ENCODE assay signal across 18 mouse cellular contexts in genomic region chr16:96541056-96541455, GRCm38 (mm10).
A peak's percentile ranks its signal among the peaks of the same experiment; 100 is the strongest.
DNase-seq lines count a peak whose midpoint lies in the region; ATAC-seq and TF ChIP-seq lines count a peak whose summit lies in the region.
"Had no signal": no experiment of that assay in that cellular context is flagged by ENCODE, and none has a peak within 500 bp of the region (broad histone marks: within the 10 kb centered on the region; RNA-seq: fewer than 3 reads in every experiment).

No protein-coding gene starts in this region.

- no peak overlapping the region for H3K27ac ChIP-seq in liver, postnatal 0 days (ENCODE audit: low read depth)
- H3K27ac ChIP-seq in midbrain, embryonic 13.5 days: no peak overlapping the region
- H3K27ac ChIP-seq: limb, embryonic 10.5 days; midbrain, embryonic 15.5 days; neural tube, embryonic 13.5 days; stomach, postnatal 0 days had no signal

- H3K4me2 ChIP-seq in liver, postnatal 0 days (ENCODE audit: low read depth, low read length): no peak overlapping the region
- H3K4me2 ChIP-seq in midbrain, embryonic 13.5 days (replicated peaks): no peak overlapping the region
- H3K4me2 ChIP-seq: lung, embryonic 14.5 days; midbrain, embryonic 15.5 days; neural tube, embryonic 13.5 days had no signal

- ATAC-seq in liver, postnatal 0 days: no peak
- no peak for ATAC-seq in midbrain, embryonic 13.5 days
- ATAC-seq: inflammation-experienced regulatory T-cells, adult 6 months; midbrain, embryonic 15.5 days had no signal

- no peaks in the 10 kb centered on the region for H3K36me3 ChIP-seq in liver, postnatal 0 days (replicated peaks; ENCODE audit: insufficient read depth, low read length)
- H3K36me3 ChIP-seq in midbrain, embryonic 13.5 days: no peaks in the 10 kb centered on the region
- H3K36me3 ChIP-seq: limb, embryonic 10.5 days; midbrain, embryonic 15.5 days; neural tube, embryonic 13.5 days had no signal

- no peak for TF ChIP-seq EP300 in liver, postnatal 0 days (IDR thresholded peaks at IDR 0.05; ENCODE audit: low read depth)

- no peaks in the 10 kb centered on the region for H3K4me1 ChIP-seq in liver, postnatal 0 days (ENCODE audit: insufficient read depth)
- H3K4me1 ChIP-seq in midbrain, embryonic 13.5 days (replicated peaks): 0 out of 2 replicates have a peak, but pooled peaks cover 4% of the 10 kb centered on the region
- H3K4me1 ChIP-seq: midbrain, embryonic 15.5 days; neural tube, embryonic 13.5 days had no signal

- no peak overlapping the region for H3K4me3 ChIP-seq in liver, postnatal 0 days (ENCODE audit: low read depth, low read length)
- no peak overlapping the region for H3K4me3 ChIP-seq in midbrain, embryonic 13.5 days (replicated peaks)
- H3K4me3 ChIP-seq: limb, embryonic 10.5 days; midbrain, embryonic 15.5 days; neural tube, embryonic 13.5 days had no signal

- WGBS in liver, postnatal 0 days (ENCODE audit: insufficient replicate concordance): 51% methylated on average over 2 of the region's 2 CpGs
- WGBS in midbrain, embryonic 13.5 days: 43% methylated on average over 2 of the region's 2 CpGs

- no peak for TF ChIP-seq CTCF in liver, postnatal 0 days (IDR thresholded peaks at IDR 0.05; ENCODE audit: low read depth)

- H3K27me3 ChIP-seq in liver, postnatal 0 days (ENCODE audit: insufficient read depth, low read length): no peaks in the 10 kb centered on the region
- H3K27me3 ChIP-seq in midbrain, embryonic 13.5 days: no peaks in the 10 kb centered on the region
- H3K27me3 ChIP-seq: midbrain, embryonic 15.5 days; neural tube, embryonic 13.5 days had no signal

- H3K9me3 ChIP-seq in liver, postnatal 0 days (ENCODE audit: low read length): no peaks in the 10 kb centered on the region
- H3K9me3 ChIP-seq in midbrain, embryonic 13.5 days: no peaks in the 10 kb centered on the region
- H3K9me3 ChIP-seq: limb, embryonic 10.5 days; midbrain, embryonic 15.5 days; neural tube, embryonic 13.5 days had no signal

- no peak overlapping the region for H3K9ac ChIP-seq in liver, postnatal 0 days (replicated peaks)
- H3K9ac ChIP-seq in midbrain, embryonic 13.5 days (replicated peaks): no peak overlapping the region
- H3K9ac ChIP-seq: lung, embryonic 14.5 days; midbrain, embryonic 15.5 days; neural tube, embryonic 13.5 days had no signal

- DNase-seq in adrenal gland, postnatal 14 days: peak; percentile 31
- no peak for DNase-seq in adrenal gland, adult 18-20 months (ENCODE audit: low spot score in 2 of 2)
- DNase-seq in liver, postnatal 0 days: peak; percentile 31
- DNase-seq in liver: no peak
- peak; percentile 62 for DNase-seq in lung, postnatal 25 days (ENCODE audit: low spot score)
- peak; percentile 89 to 92 for DNase-seq in spleen, postnatal 36 days (ENCODE audit: low spot score in 2 of 2)
- no peak for DNase-seq in frontal cortex, adult 2 months (ENCODE audit: extremely low spot score in 1 of 2, low spot score in 1 of 2)
- DNase-seq: adrenal gland, postnatal 36 days; cerebellum, adult 2 months; heart, postnatal 36 days; lung, embryonic 14.5 days; retina, postnatal 1 day had no signal

Comparison
In these comparisons a context has a peak if more than half of its experiments do, and no peak if none do; other contexts are left out.
1. DNase-seq: peak in adrenal gland, postnatal 14 days (single experiment), liver, postnatal 0 days (single experiment), lung, postnatal 25 days (single experiment) and spleen, postnatal 36 days (2 of 2); none in adrenal gland, adult 18-20 months (0 of 2), liver (single experiment) and frontal cortex, adult 2 months (0 of 2).